Mouse (Mus musculus) urinary bladder, postnatal 25 days (tissue): ENCODE measurements around the gene D1Ertd622e.

Source experiments
- DNase-seq: peaks from one replicate; pipeline ENCODE4 v3.0.0; 2022; ENCODE audit warnings: low spot score

The D1Ertd622e gene

GRCm38 (mm10) chr1:97634104-97634503, 27.8 kb downstream of the D1Ertd622e start:
- no peak for DNase-seq

GRCm38 (mm10) chr1:97632545-97633256, 29.2 kb downstream of the D1Ertd622e start:
- DNase-seq = no peak

DNA sequence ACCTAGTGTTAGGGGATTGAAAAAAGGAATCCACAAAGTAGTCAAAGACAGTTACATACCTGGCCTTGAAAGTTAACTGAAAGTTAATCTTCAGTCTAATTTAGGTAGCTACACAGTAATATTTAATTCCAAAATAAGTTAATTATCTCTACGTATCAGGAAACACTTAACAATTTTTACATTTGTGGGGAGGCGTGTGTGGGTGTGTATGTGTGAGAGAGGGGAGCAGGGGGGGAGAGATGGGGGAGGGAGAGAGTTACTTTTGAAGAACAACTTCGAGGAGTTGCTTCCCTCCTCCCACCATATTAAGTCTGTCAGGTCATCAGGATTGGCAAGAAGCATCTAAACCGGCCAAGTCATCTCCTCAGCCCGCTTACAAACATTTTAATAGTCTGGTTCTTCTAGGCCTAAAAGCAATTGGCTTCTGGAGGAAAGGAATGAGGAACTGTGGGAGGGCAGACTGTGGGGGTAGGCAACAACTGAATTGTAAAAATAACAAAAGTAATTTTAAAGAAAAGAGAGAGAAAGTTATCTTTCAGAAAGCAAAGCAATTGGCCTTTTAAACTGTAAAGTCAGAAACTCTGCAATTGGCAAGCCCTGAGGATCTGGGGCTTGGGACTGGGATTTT, 29.9 kb downstream of the D1Ertd622e start:
- DNase-seq = no peak

DNA sequence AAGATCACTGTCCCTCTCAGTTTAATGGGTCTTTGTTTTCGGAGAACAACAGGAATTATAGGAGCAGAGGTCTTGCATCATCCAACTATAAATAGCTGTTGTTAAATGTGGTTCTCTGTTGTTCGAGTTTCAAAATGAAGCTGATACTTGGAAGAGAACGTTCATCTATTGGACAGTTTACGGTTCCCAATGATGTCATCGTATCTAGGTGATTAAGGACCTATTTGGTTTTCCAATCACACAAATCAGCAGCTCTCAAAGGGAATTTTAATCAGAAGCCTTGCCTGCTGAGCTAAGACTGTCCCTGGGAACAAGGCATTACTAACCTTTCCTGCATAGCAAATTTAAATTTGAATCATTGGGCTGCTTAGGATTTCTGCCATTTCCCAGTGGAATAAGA, 31.7 kb downstream of the D1Ertd622e start:
- no peak for DNase-seq

GRCm38 (mm10) chr1:97628859-97629258, 33.0 kb downstream of the D1Ertd622e start:
- no peak for DNase-seq

DNA sequence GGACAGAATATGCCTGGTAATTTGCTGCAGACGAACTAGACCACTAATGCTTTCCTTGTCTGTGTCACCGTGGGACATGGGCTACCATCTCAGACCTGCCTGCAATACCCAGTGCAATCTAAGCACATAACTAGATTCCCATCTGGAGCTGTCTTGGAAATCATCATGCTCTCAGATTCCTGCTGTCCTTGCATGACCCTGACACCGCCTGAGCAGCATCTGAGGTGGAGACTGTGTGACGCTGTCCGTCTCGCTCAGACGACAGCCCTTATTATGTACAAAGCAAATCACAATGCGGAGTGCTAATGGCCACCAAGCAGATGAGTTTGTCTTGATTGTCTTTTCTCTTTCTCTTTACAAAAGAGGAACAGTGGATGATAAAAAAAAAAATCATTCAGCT, 33.9 kb downstream of the D1Ertd622e start:
- no peak for DNase-seq

DNA sequence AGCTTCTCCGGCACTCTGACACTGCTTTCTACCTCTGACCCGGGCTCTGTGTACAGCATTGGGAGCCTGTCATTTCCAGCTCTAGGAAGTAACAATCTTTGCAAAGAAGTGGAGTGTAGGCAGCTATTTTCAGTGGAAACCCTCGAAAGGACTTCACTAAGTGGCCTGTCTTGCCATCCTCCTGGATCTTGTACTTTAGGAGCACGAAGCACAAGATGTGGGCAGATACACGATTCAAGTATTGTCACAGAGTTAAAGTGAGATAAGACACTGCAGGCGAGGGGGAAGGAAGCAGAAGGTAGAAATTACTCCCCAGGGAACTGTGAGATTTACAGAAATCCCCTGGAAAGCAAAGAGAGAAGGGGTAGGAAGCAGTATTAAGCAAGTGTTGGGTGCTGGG, 36.4 kb downstream of the D1Ertd622e start:
- DNase-seq = no peak

DNA sequence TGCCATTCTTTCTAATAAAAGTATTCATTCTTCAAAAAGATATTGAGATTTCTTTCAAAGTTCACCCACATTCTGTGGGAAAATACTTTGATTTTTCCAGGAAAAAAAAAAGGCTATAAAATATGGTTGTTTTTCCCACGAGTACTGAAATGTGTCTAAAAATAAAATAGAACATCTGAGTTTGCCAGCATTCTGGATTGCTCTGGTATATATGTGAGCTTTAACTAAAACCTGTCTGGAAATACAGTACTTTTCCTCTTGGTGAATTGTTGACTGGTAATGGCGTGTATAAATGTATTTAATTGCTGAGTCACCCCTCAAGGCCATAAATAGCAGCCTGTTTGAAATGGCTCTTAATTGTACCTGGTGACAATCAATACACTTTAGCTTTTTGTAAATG, 37.5 kb downstream of the D1Ertd622e start:
- no peak for DNase-seq

DNA sequence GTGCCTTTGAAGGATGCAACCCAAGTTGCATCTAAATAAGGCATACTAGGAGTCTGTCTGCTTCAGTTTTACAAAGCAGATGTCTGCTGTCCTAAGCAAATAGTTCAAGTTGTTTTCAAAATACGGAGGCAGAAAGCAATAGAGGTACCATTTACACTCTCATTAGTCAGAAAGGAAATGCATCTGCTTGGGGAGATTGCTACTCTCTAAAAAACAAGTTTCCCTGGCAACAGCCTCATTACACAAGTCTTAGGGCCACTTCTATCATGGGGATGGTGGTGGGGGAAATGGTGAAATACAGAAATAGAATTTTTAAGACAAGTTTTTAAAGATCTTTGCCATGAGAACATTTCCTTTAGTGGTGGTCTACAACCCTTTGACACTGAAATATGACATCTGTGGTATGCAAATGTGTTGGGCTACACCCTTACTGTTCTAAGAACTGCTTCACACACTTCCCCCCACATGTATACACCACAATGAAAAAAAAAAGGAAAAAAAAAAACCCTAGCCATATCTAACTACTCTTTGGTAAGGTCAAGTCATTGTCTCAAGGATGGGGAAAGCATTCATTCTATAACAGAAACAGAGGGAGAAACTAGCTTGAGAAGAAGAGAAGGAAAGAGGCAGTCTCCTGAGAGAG, 38.5 kb downstream of the D1Ertd622e start:
- no peak for DNase-seq

GRCm38 (mm10) chr1:97622574-97623208, 39.2 kb downstream of the D1Ertd622e start:
- no peak for DNase-seq

DNA sequence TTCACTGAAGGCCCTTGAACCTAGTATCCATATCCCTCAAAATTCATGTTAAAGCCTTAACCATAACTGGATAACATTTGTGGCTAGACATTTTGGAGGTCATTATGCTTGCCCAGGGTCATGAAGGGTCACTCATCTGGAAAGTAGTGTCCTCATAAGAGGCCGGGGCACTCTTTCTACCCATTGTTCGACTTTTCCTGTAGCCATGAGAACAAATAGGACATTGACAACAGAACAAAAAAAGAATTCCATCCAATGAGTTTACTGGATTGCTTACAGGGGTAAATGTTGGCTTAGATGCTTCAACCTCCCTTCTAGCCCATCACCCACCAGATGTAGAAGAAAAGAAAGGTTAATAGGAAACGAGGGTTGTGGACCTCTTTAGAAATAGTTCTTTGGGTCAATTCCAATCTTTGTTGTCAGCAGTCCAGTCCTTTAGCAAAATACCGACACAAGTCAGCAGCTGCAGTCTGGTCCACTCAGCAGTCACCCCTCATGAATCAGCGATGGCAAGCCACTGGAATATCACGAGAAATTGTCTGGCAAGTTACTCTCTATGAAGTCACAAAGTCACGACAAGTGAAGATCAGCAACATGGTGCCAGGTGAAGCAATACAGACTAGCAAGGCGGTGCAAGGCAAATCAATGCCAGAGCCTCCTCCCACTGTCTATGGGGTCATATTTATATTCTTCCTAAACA, 42.1 kb downstream of the D1Ertd622e start:
- DNase-seq = no peak

DNA sequence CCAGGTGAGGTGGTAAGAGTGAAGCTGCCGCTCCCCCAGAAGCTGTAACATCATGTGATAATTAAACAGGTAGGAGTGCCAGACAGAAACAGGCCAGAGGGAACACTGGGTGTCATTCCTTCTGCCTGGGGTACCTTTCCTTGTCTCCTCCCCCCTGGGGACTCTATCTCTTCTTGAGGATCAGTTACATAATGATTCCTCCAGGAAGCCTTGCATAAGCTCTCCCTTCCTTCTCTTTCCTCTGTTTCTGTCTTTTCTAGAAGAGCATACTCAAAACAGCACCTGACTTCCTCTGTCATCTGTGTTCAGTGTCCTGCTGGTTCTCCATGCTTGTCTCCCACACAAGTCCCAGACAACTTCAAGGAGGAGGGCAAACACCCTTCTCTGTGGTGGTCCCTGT, 46.3 kb downstream of the D1Ertd622e start:
- DNase-seq = no peak

DNA sequence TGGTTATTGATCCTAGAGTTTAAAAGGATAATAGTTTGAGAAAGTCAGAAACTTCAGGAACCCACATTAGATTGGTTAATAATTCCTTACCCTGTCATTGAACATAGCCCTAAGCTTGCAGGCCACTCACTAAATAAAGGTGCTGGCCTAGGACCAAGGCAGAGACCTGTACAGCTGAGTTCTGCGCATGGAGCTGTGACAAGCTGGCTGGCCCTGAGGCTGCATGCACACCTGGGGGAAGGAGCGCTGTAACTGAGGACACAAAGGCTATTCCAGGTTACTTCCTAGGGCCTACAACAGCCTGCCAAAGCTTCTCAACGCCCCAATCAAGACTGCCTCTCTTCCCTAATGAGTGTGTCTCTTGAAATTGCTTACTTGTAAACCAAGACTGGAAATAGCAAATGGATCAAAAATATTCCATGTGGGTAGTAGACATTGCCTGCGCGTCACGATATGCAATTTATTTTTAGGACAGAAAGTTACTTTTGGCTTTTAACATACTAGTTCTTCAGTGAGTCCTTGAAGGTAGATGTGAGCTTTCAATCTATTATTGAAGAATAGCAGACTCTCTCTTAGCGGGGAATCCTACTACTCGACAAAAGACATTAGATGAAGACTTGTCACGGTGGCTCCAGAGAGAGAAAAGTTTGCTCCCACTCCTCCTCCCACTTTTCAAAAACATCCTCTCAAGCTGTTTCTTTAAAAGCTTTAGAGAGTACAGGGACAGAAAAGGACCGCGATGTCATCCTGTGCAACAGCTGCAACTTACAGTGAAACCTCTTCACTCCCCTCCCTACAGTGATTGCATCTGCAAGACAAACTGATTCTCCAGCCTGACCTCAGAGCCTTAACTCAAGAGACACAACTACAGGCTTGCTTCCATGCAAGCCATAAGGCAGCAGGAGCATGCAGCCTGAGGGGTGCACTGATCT, 47.1 kb downstream of the D1Ertd622e start:
- DNase-seq = no peak

GRCm38 (mm10) chr1:97611747-97612146, 50.1 kb downstream of the D1Ertd622e start:
- DNase-seq = no peak

DNA sequence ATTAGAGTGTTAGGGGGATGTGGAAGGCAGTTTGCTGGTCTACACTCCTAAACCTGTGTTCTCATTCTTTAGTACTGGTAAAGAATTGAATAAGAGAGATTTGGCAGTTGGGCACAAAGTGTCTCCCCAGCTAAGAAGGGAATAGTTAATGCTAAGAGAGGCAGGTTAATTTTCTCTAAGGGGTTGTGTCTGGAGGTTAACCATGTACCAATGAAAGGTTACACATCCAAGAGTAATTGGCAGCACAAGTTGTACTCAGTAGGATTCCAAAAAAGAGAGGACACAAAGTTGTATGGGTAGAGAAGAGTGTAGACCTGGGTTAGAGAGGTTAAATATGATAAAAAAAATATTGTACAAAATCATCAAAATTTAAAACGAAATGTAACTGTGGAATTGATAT, 58.5 kb downstream of the D1Ertd622e start:
- DNase-seq = no peak

- no peak for DNase-seq
Observed at GRCm38 (mm10) chr1:97600371-97600770, 61.5 kb downstream of the D1Ertd622e start.

DNA sequence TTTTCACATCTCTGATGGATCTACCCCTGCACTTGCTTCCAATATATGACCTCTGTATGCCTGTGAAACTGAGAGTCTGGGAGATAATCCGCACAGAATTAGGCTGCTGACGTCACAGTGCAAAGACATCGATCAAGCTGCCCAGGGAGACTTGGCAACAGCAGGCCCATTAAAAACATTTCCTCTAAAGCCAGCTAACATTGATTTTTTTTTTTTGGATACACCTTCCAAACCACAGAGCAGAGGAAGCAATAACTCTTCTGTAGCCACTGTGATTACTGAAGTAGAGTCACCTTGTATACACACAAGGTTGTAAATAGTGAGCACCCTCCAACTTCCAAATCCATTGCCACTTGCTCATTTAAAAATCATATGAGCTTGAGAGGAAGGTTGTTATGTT, 62.8 kb downstream of the D1Ertd622e start:
- no peak for DNase-seq

DNA sequence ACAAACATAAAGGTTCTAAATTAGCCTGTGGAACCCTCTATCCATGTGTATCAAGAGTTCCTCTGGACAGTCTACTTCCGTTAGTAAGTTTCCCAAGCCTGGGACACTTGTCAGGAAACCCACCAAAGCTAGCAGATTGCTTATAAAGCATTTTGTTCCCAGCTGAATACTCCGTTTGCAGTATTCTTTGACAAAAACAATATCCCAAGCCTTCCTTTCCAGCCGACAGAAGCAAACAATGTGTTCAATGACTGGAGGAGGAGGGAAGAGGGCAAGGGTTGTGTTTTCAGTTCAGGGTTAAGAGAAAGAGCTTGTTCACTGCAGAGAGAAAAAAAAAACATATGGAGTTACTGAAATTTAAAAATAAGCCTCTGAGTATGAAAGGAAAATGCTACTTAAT, 73.3 kb downstream of the D1Ertd622e start:
- no peak for DNase-seq

- no peak for DNase-seq
Observed at GRCm38 (mm10) chr1:97585106-97585505, 76.8 kb downstream of the D1Ertd622e start.

- DNase-seq = no peak
Observed at GRCm38 (mm10) chr1:97584171-97584570, 77.7 kb downstream of the D1Ertd622e start.

DNA sequence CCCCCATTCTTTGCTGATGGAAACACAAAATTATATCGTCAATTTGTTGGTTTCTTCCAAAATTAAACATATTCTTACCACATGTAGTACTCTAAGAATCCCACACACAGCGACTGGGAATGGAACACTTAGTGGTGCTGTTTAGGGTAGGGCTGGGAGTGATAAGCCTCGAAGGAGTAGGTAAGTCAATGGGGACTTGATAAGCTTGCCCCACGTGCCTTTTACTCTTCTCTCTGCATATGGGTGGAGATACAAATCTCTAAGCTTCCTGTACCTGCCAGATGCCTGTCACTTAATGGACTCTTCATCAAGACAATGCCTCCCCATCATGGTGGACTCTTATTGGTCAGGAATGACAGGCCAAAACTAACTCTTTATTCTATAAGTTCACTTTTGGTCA, 78.8 kb downstream of the D1Ertd622e start:
- no peak for DNase-seq
